In the genomic region with DNA sequence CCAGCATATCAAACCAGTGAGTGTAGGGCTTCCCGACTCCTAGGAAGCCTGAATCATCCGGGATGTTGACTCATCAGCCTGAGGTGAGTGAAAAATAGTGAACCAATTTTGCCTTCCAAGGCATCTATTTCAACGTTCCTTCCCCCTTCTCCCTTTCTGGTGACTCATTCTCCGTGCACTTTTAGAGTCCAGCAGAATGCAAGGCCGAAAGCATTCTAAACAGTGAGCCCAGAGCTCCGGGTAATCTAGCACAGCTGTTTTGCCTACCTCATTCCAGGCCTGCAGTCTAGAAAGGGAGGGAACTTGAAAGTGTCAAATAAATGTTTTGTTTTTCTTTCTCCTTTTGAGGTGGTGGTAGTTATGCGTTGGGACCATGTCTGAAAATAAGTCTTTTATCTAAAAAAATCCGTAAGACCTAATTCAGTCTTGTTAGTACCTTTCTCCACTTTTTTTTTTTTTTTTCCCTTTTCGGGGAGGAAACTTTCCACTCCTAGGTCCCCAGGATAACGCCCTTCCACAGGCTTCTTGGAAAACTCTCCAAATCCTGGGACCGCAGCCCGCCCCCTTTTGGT, we compare ENCODE assay signal across 8 mouse cellular contexts. TPM values are rescaled to one million over a fixed set of nuclear protein-coding genes. Genes with fewer than 3 reads are reported as not detected.
DNase-seq lines count a peak whose midpoint lies in the region; ATAC-seq and TF ChIP-seq lines count a peak whose summit lies in the region.

No protein-coding gene starts in this region.

- ATAC-seq in midbrain, embryonic 14.5 days (ENCODE audit: low FRiP score, low TSS enrichment): no peak

- H3K9me3 ChIP-seq in limb, embryonic 10.5 days (replicated peaks): no peaks in the 10 kb centered on the region
- no peaks in the 10 kb centered on the region for H3K9me3 ChIP-seq in midbrain, embryonic 14.5 days (ENCODE audit: control insufficient read depth, low read length)

- H3K4me2 ChIP-seq in midbrain, embryonic 14.5 days (ENCODE audit: low read length): peak overlapping the region; percentile 12; the same call in 1 of the 2 replicates

- no peaks in the 10 kb centered on the region for H3K27me3 ChIP-seq in limb, embryonic 10.5 days (ENCODE audit: low read depth, poor library complexity, severe bottlenecking)
- H3K27me3 ChIP-seq in midbrain, embryonic 14.5 days (ENCODE audit: control insufficient read depth, insufficient read depth, low read length): no peaks in the 10 kb centered on the region

- H3K36me3 ChIP-seq in limb, embryonic 10.5 days: peaks cover 19% of the 10 kb centered on the region
- peaks cover 5% of the 10 kb centered on the region; the same call in 1 of the 2 replicates for H3K36me3 ChIP-seq in midbrain, embryonic 14.5 days (ENCODE audit: control insufficient read depth, insufficient read depth, low read length)

- DNase-seq in frontal cortex, adult 2 months (ENCODE audit: extremely low spot score in 1 of 2, low spot score in 1 of 2): peak; percentile 27 to 66
- no peak for DNase-seq in frontal cortex, postnatal 25 days (ENCODE audit: low spot score in 2 of 2)
- peak; percentile 76 for DNase-seq in adipocyte (ENCODE audit: low spot score)
- DNase-seq in heart, postnatal 10 days: peak; percentile 53 to 57
- DNase-seq in limb, embryonic 10.5 days (ENCODE audit: low spot score): no peak
- DNase-seq in midbrain, embryonic 14.5 days: peak; percentile 14
- DNase-seq in yolk sac, embryonic 10.5 days (ENCODE audit: low spot score): peak; percentile 20

- H3K9ac ChIP-seq in midbrain, embryonic 14.5 days (replicated peaks; ENCODE audit: low read length): no peak overlapping the region

- intact Hi-C loops in heart, postnatal 10 days (cut with DNase I): loop anchor here (1.0 to 10.0 kb wide), 4 partner anchors 87 to 447 kb away; a partner anchor contains a TSS

- TF ChIP-seq CTCF in embryonic fibroblast, embryonic 13.5 days (IDR thresholded peaks at IDR 0.05; ENCODE audit: borderline replicate concordance, insufficient read depth, low read length): no peak

- peak overlapping the region; percentile 28 for H3K4me3 ChIP-seq in embryonic fibroblast, embryonic 13.5 days (ENCODE audit: insufficient read depth, low read length)
- peak overlapping the region; percentile 99 for H3K4me3 ChIP-seq in limb, embryonic 10.5 days
- H3K4me3 ChIP-seq in midbrain, embryonic 14.5 days (replicated peaks; ENCODE audit: low read depth, low read length): peak overlapping the region; percentile 98; the same call in 1 of the 2 replicates

- TF ChIP-seq POLR2A in embryonic fibroblast, embryonic 13.5 days (IDR thresholded peaks at IDR 0.05; ENCODE audit: low read depth, low read length): peak; percentile 52

- H3K4me1 ChIP-seq in embryonic fibroblast, embryonic 13.5 days (ENCODE audit: control insufficient read depth, insufficient read depth, low read length): no peaks in the 10 kb centered on the region
- peaks cover 7% of the 10 kb centered on the region; the same call in 1 of the 2 replicates for H3K4me1 ChIP-seq in limb, embryonic 10.5 days
- peaks cover 10% of the 10 kb centered on the region for H3K4me1 ChIP-seq in midbrain, embryonic 14.5 days (ENCODE audit: control insufficient read depth, insufficient read depth, low read length)

- peak overlapping the region; percentile 97 for H3K27ac ChIP-seq in embryonic fibroblast, embryonic 13.5 days (ENCODE audit: insufficient read depth, low read length)
- peak overlapping the region; percentile 61 for H3K27ac ChIP-seq in limb, embryonic 10.5 days
- no peak overlapping the region for H3K27ac ChIP-seq in midbrain, embryonic 14.5 days (replicated peaks; ENCODE audit: low read depth, low read length)

- WGBS in limb, embryonic 10.5 days: 15% methylated on average over 12 of the region's 12 CpGs
- WGBS in midbrain, embryonic 14.5 days: 32% methylated on average over 12 of the region's 12 CpGs

RNA-seq across cellular contexts. Expression of a gene that starts 0.6 kb away (rescaled TPM):
- polyA plus RNA-seq in frontal cortex, adult 2 months (2012; rRNA removed): 587 and 624 TPM in 2 replicates
- 773 and 1,145 TPM in 2 replicates for polyA plus RNA-seq in embryonic fibroblast, embryonic 13.5 days (2011; ENCODE audit: insufficient read length, low read depth, missing spikeins)
- 100 to 1,000 TPM; 186 to 197 TPM for total RNA-seq in heart, postnatal 10 days (2021)
- 53.6 and 64.7 TPM in 2 replicates for polyA plus RNA-seq in limb, embryonic 10.5 days (2016; fragmentation: Nextera tagmentation; extraction: Ambion mirVana)
- 110 and 136 TPM in 2 replicates for polyA plus RNA-seq in midbrain, embryonic 14.5 days (2014; fragmentation: Nextera tagmentation; extraction: Ambion mirVana)

Comparison
In these comparisons a context has a peak if more than half of its experiments do, and no peak if none do; other contexts are left out.
1. DNase-seq: peak in frontal cortex, adult 2 months (2 of 2), adipocyte (single experiment), heart, postnatal 10 days (2 of 2), midbrain, embryonic 14.5 days (single experiment) and yolk sac, embryonic 10.5 days (single experiment); none in frontal cortex, postnatal 25 days (0 of 2) and limb, embryonic 10.5 days (single experiment).
2. H3K4me3 ChIP-seq: peak in every context shown above with its lines; median percentile 99 in limb, embryonic 10.5 days; 98 in midbrain, embryonic 14.5 days; 28 in embryonic fibroblast, embryonic 13.5 days.